Mouse (Mus musculus) heart, postnatal 14 days (tissue): ENCODE data around the gene Gm4756. TPM values are rescaled to one million over a fixed set of nuclear protein-coding genes. Genes with fewer than 3 reads are reported as not detected.
A peak's percentile ranks its signal among the peaks of the same experiment; 100 is the strongest.
"Not testable (repeated sequence)": the region's sequence is repeated elsewhere in the genome, so short reads cannot be mapped to it uniquely, and the experiment has no call there.

Experiments used
- DNase-seq, 2 experiments: peaks; one replicate each; pipeline ENCODE4 v3.0.0; 2021 to 2022
- intact Hi-C: fragments of 180-260 bp; cut with DNase I; formaldehyde crosslinking; loops from one replicate; pipeline ENCODE4 v1.15.1; 2025
- total RNA-seq, 2 experiments: library from RNA; stranded (reverse); gene quantifications; 2 replicates each; pipeline ENCODE4 v1.2.3; 2021

The Gm4756 gene
- total RNA-seq, 2 experiments from 2014 or later = not detected

GRCm38 (mm10) chr12:72664020-72664734, 14.7 kb upstream of the Gm4756 start:
- intact Hi-C loops = loop anchor here (10.0 kb wide), 1 partner anchor 531 kb away; no protein-coding TSS in a partner anchor
- peak; percentile 39 to 55 for DNase-seq

GRCm38 (mm10) chr12:72655775-72656174, 6.3 kb upstream of the Gm4756 start:
- DNase-seq = no peak
- intact Hi-C loops = loop anchor here (2.0 kb wide), 1 partner anchor 141 kb away; no protein-coding TSS in a partner anchor

- intact Hi-C loops = loop anchor here (1.0 to 2.0 kb wide), 2 partner anchors 140 to 192 kb away; no protein-coding TSS in a partner anchor
- peak; percentile 53 to 78 for DNase-seq
Observed at GRCm38 (mm10) chr12:72654698-72655097, 5.2 kb upstream of the Gm4756 start.

GRCm38 (mm10) chr12:72648921-72649320, 540 bp downstream of the Gm4756 start:
- intact Hi-C loops = no loop called here
- DNase-seq = no peak

- intact Hi-C loops = no loop called here
- DNase-seq = no peak
Observed at GRCm38 (mm10) chr12:72638025-72638424, 11.4 kb downstream of the Gm4756 start.

GRCm38 (mm10) chr12:72628751-72629150, 20.7 kb downstream of the Gm4756 start:
- intact Hi-C loops = no loop called here
- no peak for DNase-seq

GRCm38 (mm10) chr12:72622853-72623496, 26.5 kb downstream of the Gm4756 start:
- DNase-seq = no peak
- intact Hi-C loops = no loop called here

- intact Hi-C loops = no loop called here
- no peak for DNase-seq
Observed at GRCm38 (mm10) chr12:72621441-72621840, 28.0 kb downstream of the Gm4756 start.

- intact Hi-C loops = no loop called here
Observed at GRCm38 (mm10) chr12:72620856-72621255, 28.6 kb downstream of the Gm4756 start.

GRCm38 (mm10) chr12:72612053-72612452, 37.4 kb downstream of the Gm4756 start:
- DNase-seq = no peak
- intact Hi-C loops = no loop called here

More at GRCm38 (mm10) chr12:72620856-72621255, 28.6 kb downstream of the Gm4756 start:
- no peak for DNase-seq

- DNase-seq, intact Hi-C loops: not testable (repeated sequence)
Observed at GRCm38 (mm10) chr12:72598731-72599130, 50.7 kb downstream of the Gm4756 start.

GRCm38 (mm10) chr12:72594001-72594400, 55.5 kb downstream of the Gm4756 start:
- intact Hi-C loops = no loop called here
- DNase-seq = no peak

- intact Hi-C loops = no loop called here
- no peak for DNase-seq
Observed at GRCm38 (mm10) chr12:72592991-72593390, 56.5 kb downstream of the Gm4756 start.

GRCm38 (mm10) chr12:72585339-72585738, 64.1 kb downstream of the Gm4756 start:
- intact Hi-C loops = no loop called here
- DNase-seq = no peak

GRCm38 (mm10) chr12:72583099-72583498, 66.4 kb downstream of the Gm4756 start:
- intact Hi-C loops = no loop called here
- DNase-seq = no peak

GRCm38 (mm10) chr12:72582021-72582420, 67.4 kb downstream of the Gm4756 start:
- DNase-seq = no peak
- intact Hi-C loops = no loop called here

GRCm38 (mm10) chr12:72564281-72564795, 85.1 kb downstream of the Gm4756 start:
- intact Hi-C loops = no loop called here

GRCm38 (mm10) chr12:72554347-72554746, 95.1 kb downstream of the Gm4756 start:
- DNase-seq = no peak
- intact Hi-C loops = no loop called here

More at GRCm38 (mm10) chr12:72564281-72564795, 85.1 kb downstream of the Gm4756 start:
- no peak for DNase-seq

GRCm38 (mm10) chr12:72538571-72538970, 110.9 kb downstream of the Gm4756 start:
- DNase-seq = no peak
- intact Hi-C loops = loop anchor here (5.0 to 10.0 kb wide), 4 partner anchors 129 to 454 kb away; partner anchors contain the start of genes Jkamp and L3hypdh

- intact Hi-C loops = loop anchor here (5.0 to 10.0 kb wide), 4 partner anchors 131 to 451 kb away; partner anchors contain the start of genes Jkamp and L3hypdh
- DNase-seq = peak; percentile 99
Observed at GRCm38 (mm10) chr12:72536021-72536597, 113.4 kb downstream of the Gm4756 start, which contains the start of gene Pcnx4. Gene Pcnx4 (plus strand): TSS chr12:72536383.

GRCm38 (mm10) chr12:72535599-72535998, 113.9 kb downstream of the Gm4756 start:
- no peak for DNase-seq
- intact Hi-C loops = loop anchor here (5.0 to 10.0 kb wide), 4 partner anchors 132 to 451 kb away; partner anchors contain the start of genes Jkamp and L3hypdh
